Mouse (Mus musculus): ENCODE results near the gene Th.

GRCm38 (mm10) chr7:142937631-142938030 lies 6.7 kb upstream of the Th start:
- TF ChIP-seq CTCF (IDR thresholded peaks at IDR 0.05; ENCODE audit: extremely low read depth, insufficient read depth, insufficient read length, insufficient replicate concordance) = no peak
- TF ChIP-seq POLR2A (IDR thresholded peaks at IDR 0.05; ENCODE audit: low read depth, low read length) = no peak
